Mouse (Mus musculus): ENCODE results near the gene Cpa4. TPM values are rescaled to one million over a fixed set of nuclear protein-coding genes. Genes with fewer than 3 reads are reported as not detected.

The Cpa4 gene
- 1.0 and 2.3 TPM in 2 replicates for polyA plus RNA-seq (2015; fragmentation: Nextera tagmentation; extraction: Ambion mirVana)

GRCm38 (mm10) chr6:30568069-30568468 is at the start of gene Cpa4:
TSS of gene Cpa4 (plus strand) at chr6:30568369.

GRCm38 (mm10) chr6:30541009-30541799 is 27.0 kb upstream of the Cpa4 start, which contains the start of gene Cpa2:
TSS of gene Cpa2 (plus strand) at chr6:30541582.

GRCm38 (mm10) chr6:30610710-30611109 is 42.5 kb downstream of the Cpa4 start, which contains the start of gene Cpa5:
TSS of gene Cpa5 (plus strand) at chr6:30611010.

GRCm38 (mm10) chr6:30638674-30639268 is 70.6 kb downstream of the Cpa4 start, which contains the start of gene Cpa1:
TSS of gene Cpa1 (plus strand) at chr6:30639218.

Other genes with a start within 250 kb of the Cpa4 start
- gene Zc3hc1, start 177.3 kb upstream of the Cpa4 start, polyA plus RNA-seq (2015; fragmentation: Nextera tagmentation; extraction: Ambion mirVana): 31.3 and 38.0 TPM in 2 replicates
- gene Klhdc10, start 166.5 kb upstream of the Cpa4 start, polyA plus RNA-seq (2015; fragmentation: Nextera tagmentation; extraction: Ambion mirVana): 11.1 TPM in 2 replicates
- 22.2 and 26.8 TPM in 2 replicates for gene Tmem209, start 58.6 kb upstream of the Cpa4 start, polyA plus RNA-seq (2015; fragmentation: Nextera tagmentation; extraction: Ambion mirVana)
- 0.11 and 0.39 TPM in 2 replicates for gene Ssmem1, start 58.5 kb upstream of the Cpa4 start, polyA plus RNA-seq (2015; fragmentation: Nextera tagmentation; extraction: Ambion mirVana)
- 8.5 and 9.7 TPM in 2 replicates for gene Cpa2, start 26.8 kb upstream of the Cpa4 start, polyA plus RNA-seq (2015; fragmentation: Nextera tagmentation; extraction: Ambion mirVana)
- 0.11 and 0.13 TPM in 2 replicates for gene Cpa5, start 42.6 kb downstream of the Cpa4 start, polyA plus RNA-seq (2015; fragmentation: Nextera tagmentation; extraction: Ambion mirVana)
- 1.1 and 1.4 TPM in 2 replicates for gene Cpa1, start 70.8 kb downstream of the Cpa4 start, polyA plus RNA-seq (2015; fragmentation: Nextera tagmentation; extraction: Ambion mirVana)
- gene Cep41, start 125.4 kb downstream of the Cpa4 start, polyA plus RNA-seq (2015; fragmentation: Nextera tagmentation; extraction: Ambion mirVana): 7.9 and 13.4 TPM in 2 replicates
- 575 TPM in 2 replicates for gene Mest, start 155.2 kb downstream of the Cpa4 start, polyA plus RNA-seq (2015; fragmentation: Nextera tagmentation; extraction: Ambion mirVana)